Mouse (Mus musculus) mouse embryonic stem cell (cell line): ENCODE measurements around the gene Nkpd1.

Experiments used
- in situ Hi-C, 2 experiments: fragments of 300-500 bp; cut with MboI; formaldehyde crosslinking; loops; 1 replicate in 1 of 2; 3 replicates in 1 of 2; pipeline ENCODE4 v1.14.3; 2019 to 2020; ENCODE audit warnings: low sequenced_read_pairs in 2 of 2, low pct_unique_long_range_greater_than_20kb in 1 of 2, mixed read lengths in 1 of 2; ENCODE audit not compliant: unreplicated experiment in 1 of 2

The Nkpd1 gene

GRCm38 (mm10) chr7:19517652-19518365 is at the start of gene Nkpd1:
TSS of gene Nkpd1 (plus strand) at chr7:19517838.
- in situ Hi-C loops = no loop called here

- in situ Hi-C loops = no loop called here
Observed at GRCm38 (mm10) chr7:19468279-19468678, 49.4 kb upstream of the Nkpd1 start.

- in situ Hi-C loops = no loop called here
Observed at GRCm38 (mm10) chr7:19469404-19469803, 48.2 kb upstream of the Nkpd1 start.

- in situ Hi-C loops = no loop called here
Observed at GRCm38 (mm10) chr7:19470308-19470707, 47.3 kb upstream of the Nkpd1 start.

GRCm38 (mm10) chr7:19472403-19472802 is 45.2 kb upstream of the Nkpd1 start:
- in situ Hi-C loops = no loop called here

- in situ Hi-C loops = no loop called here
Observed at GRCm38 (mm10) chr7:19473875-19474443, 43.7 kb upstream of the Nkpd1 start.

- in situ Hi-C loops = no loop called here
Observed at GRCm38 (mm10) chr7:19477084-19477483, 40.6 kb upstream of the Nkpd1 start.

GRCm38 (mm10) chr7:19477624-19478384 is 39.8 kb upstream of the Nkpd1 start:
- in situ Hi-C loops = no loop called here

GRCm38 (mm10) chr7:19483281-19483680 is 34.4 kb upstream of the Nkpd1 start:
- in situ Hi-C loops = no loop called here

- in situ Hi-C loops = no loop called here
Observed at GRCm38 (mm10) chr7:19485488-19485887, 32.1 kb upstream of the Nkpd1 start.

GRCm38 (mm10) chr7:19486549-19486948 is 31.1 kb upstream of the Nkpd1 start:
- in situ Hi-C loops = no loop called here

- in situ Hi-C loops = no loop called here
Observed at GRCm38 (mm10) chr7:19489525-19489924, 28.1 kb upstream of the Nkpd1 start.

GRCm38 (mm10) chr7:19491731-19492130 is 25.9 kb upstream of the Nkpd1 start:
- in situ Hi-C loops = no loop called here

GRCm38 (mm10) chr7:19494751-19495474 is 22.7 kb upstream of the Nkpd1 start:
- in situ Hi-C loops = no loop called here

- in situ Hi-C loops = no loop called here
Observed at GRCm38 (mm10) chr7:19495521-19496213, 22.0 kb upstream of the Nkpd1 start.

- in situ Hi-C loops = no loop called here
Observed at GRCm38 (mm10) chr7:19496214-19496555, 21.5 kb upstream of the Nkpd1 start.

GRCm38 (mm10) chr7:19498326-19498725 is 19.3 kb upstream of the Nkpd1 start:
- in situ Hi-C loops = no loop called here
